Mouse (Mus musculus): ENCODE results near the gene Cdh22. TPM values are rescaled to one million over a fixed set of nuclear protein-coding genes. Genes with fewer than 3 reads are reported as not detected.
A peak's percentile ranks its signal among the peaks of the same experiment; 100 is the strongest.

Cdh22 gene
- polyA plus RNA-seq, 1 experiment from 2014 or later, result 5.6 TPM

DNA sequence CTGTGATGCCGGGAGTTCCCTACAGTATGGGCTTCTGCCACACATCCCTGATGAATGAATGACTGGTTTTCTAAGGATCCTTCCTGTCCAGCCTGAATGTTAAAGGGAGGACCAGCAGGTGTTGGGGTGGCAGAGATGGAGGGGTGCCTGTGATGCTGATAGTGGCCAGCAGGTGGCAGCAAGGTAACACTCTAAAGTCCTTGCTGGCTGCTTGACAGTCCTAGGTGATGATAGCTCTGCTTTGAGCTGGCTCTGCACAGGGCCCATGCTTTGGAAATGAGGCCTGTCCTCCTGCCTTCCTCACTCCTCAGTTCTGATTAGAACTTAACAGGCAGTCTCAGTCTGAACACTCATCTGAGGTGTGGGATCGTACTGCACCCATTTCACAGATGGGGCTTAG, 159.7 kb downstream of the Cdh22 start:
- no peak overlapping the region for H3K4me2 ChIP-seq (ENCODE audit: low read length)
- H3K27ac ChIP-seq (ENCODE audit: low read length), result no peak overlapping the region
- no peak overlapping the region for H3K9ac ChIP-seq (replicated peaks; ENCODE audit: low read depth, low read length)
- peak; percentile 49; the same call in 1 of the 2 replicates for ATAC-seq
- no peaks in the 10 kb centered on the region for H3K36me3 ChIP-seq (ENCODE audit: control insufficient read depth, insufficient read depth)
- H3K9me3 ChIP-seq (ENCODE audit: control insufficient read depth, low read length), result no peaks in the 10 kb centered on the region
- H3K27me3 ChIP-seq (replicated peaks; ENCODE audit: control insufficient read depth, insufficient read depth, low read length), result peaks cover 5% of the 10 kb centered on the region; the same call in 1 of the 2 replicates
- no peak overlapping the region for H3K4me3 ChIP-seq (replicated peaks; ENCODE audit: low read length)
- peaks cover 65% of the 10 kb centered on the region for H3K4me1 ChIP-seq (replicated peaks; ENCODE audit: control insufficient read depth, insufficient read depth, low read length)
- 37% methylated on average over 2 of the region's 2 CpGs for WGBS

GRCm38 (mm10) chr2:165074081-165074884, 160.4 kb downstream of the Cdh22 start:
- no peaks in the 10 kb centered on the region for H3K9me3 ChIP-seq (ENCODE audit: control insufficient read depth, low read length)
- H3K9ac ChIP-seq (replicated peaks; ENCODE audit: low read depth, low read length), result no peak overlapping the region
- ATAC-seq, result no peak
- no peaks in the 10 kb centered on the region for H3K36me3 ChIP-seq (ENCODE audit: control insufficient read depth, insufficient read depth)
- no peak overlapping the region for H3K27ac ChIP-seq (ENCODE audit: low read length)
- peaks cover 3% of the 10 kb centered on the region; the same call in 1 of the 2 replicates for H3K27me3 ChIP-seq (replicated peaks; ENCODE audit: control insufficient read depth, insufficient read depth, low read length)
- no peak overlapping the region for H3K4me2 ChIP-seq (ENCODE audit: low read length)
- peaks cover 68% of the 10 kb centered on the region for H3K4me1 ChIP-seq (replicated peaks; ENCODE audit: control insufficient read depth, insufficient read depth, low read length)
- no peak overlapping the region for H3K4me3 ChIP-seq (replicated peaks; ENCODE audit: low read length)
- 41% methylated on average over 11 of the region's 11 CpGs for WGBS

DNA sequence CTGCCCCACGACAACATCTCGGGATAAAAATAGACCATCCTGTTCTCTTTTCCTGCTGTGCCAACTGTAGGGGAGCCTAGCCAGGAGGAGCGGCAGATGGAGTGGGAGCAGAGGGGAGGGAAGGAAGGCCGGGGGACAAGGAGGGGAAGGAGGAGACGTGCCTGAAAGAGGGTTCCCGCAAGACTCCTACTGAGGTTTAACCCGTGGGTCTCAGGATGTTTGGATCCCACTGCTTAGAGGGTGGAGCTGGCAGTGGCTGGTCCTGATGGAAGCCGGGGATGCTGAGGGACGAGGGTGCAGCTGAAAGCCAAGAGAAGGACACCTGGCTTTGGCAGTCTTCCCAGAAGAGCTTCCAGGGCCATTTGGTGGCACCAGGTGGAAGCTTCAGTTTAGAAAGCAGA, 161.3 kb downstream of the Cdh22 start:
- H3K27ac ChIP-seq (ENCODE audit: low read length), result no peak overlapping the region
- H3K9ac ChIP-seq (replicated peaks; ENCODE audit: low read depth, low read length), result no peak overlapping the region
- H3K27me3 ChIP-seq (replicated peaks; ENCODE audit: control insufficient read depth, insufficient read depth, low read length), result no peaks in the 10 kb centered on the region
- no peak overlapping the region for H3K4me3 ChIP-seq (replicated peaks; ENCODE audit: low read length)
- no peaks in the 10 kb centered on the region for H3K36me3 ChIP-seq (ENCODE audit: control insufficient read depth, insufficient read depth)
- H3K9me3 ChIP-seq (ENCODE audit: control insufficient read depth, low read length), result no peaks in the 10 kb centered on the region
- ATAC-seq, result peak; percentile 19; the same call in 1 of the 2 replicates
- WGBS, result 12% methylated on average over 9 of the region's 9 CpGs
- H3K4me2 ChIP-seq (ENCODE audit: low read length), result peak overlapping the region; percentile 28; the same call in 1 of the 2 replicates
- peaks cover 66% of the 10 kb centered on the region for H3K4me1 ChIP-seq (replicated peaks; ENCODE audit: control insufficient read depth, insufficient read depth, low read length)

DNA sequence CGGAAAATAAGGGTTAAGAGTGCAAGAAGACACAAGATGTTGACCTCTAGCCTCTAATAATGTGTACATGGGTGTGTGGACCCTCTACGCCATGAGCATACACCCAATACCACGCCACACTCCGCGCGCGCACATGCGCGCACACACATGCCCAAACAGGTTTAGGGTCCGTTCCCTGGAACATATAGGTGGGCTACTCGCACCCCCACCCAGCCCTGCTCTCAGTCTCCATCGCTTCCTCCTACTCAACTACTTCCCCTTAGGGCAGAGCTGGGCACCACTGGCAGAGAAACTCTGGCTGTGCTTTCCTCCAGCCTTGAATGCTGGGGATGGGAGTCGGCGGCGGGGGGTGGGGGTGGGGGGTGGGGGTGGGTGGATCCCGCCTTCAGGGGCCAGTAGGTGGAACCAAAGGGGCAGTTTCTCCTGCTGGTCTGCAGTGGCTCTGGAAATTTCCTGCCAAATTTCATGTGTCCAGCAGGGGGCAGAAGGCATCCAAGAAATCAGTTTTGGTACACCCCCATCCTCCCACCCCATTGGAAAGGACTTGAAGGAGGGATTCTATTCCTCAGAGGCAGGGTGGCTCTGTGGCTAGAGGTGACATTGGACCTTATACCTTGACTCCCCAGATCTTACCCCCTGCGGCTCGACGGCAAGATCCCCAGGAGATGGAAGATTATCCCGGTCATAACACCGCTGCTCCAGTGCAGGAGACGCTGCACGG, 164.4 kb downstream of the Cdh22 start:
- Histone ChIP-seq H3K27ac (ENCODE audit: low read length) (no peak overlapping the region), H3K36me3 (ENCODE audit: control insufficient read depth, insufficient read depth) (no peaks in the 10 kb centered on the region), H3K27me3 (replicated peaks; ENCODE audit: control insufficient read depth, insufficient read depth, low read length) (no peaks in the 10 kb centered on the region), H3K4me2 (ENCODE audit: low read length) (peak overlapping the region; percentile 21), H3K9me3 (ENCODE audit: control insufficient read depth, low read length) (no peaks in the 10 kb centered on the region), H3K9ac (replicated peaks; ENCODE audit: low read depth, low read length) (peak overlapping the region; percentile 8; the same call in 1 of the 2 replicates), H3K4me3 (replicated peaks; ENCODE audit: low read length) (no peak overlapping the region), H3K4me1 (replicated peaks; ENCODE audit: control insufficient read depth, insufficient read depth, low read length) (peaks cover 39% of the 10 kb centered on the region)
- 19% methylated on average over 20 of the region's 23 CpGs for WGBS
- ATAC-seq, result no peak

GRCm38 (mm10) chr2:165068806-165069205, 165.8 kb downstream of the Cdh22 start:
- Histone ChIP-seq H3K27me3 (replicated peaks; ENCODE audit: control insufficient read depth, insufficient read depth, low read length) (no peaks in the 10 kb centered on the region), H3K36me3 (ENCODE audit: control insufficient read depth, insufficient read depth) (no peaks in the 10 kb centered on the region), H3K9ac (replicated peaks; ENCODE audit: low read depth, low read length) (no peak overlapping the region), H3K4me1 (replicated peaks; ENCODE audit: control insufficient read depth, insufficient read depth, low read length) (peaks cover 29% of the 10 kb centered on the region), H3K27ac (ENCODE audit: low read length) (no peak overlapping the region), H3K9me3 (ENCODE audit: control insufficient read depth, low read length) (no peaks in the 10 kb centered on the region), H3K4me3 (replicated peaks; ENCODE audit: low read length) (no peak overlapping the region), H3K4me2 (ENCODE audit: low read length) (no peak overlapping the region)
- peak; percentile 41; the same call in 1 of the 2 replicates for ATAC-seq
- 48% methylated on average over 2 of the region's 2 CpGs for WGBS

GRCm38 (mm10) chr2:165064489-165064888, 170.2 kb downstream of the Cdh22 start:
- Histone ChIP-seq H3K9ac (replicated peaks; ENCODE audit: low read depth, low read length) (no peak overlapping the region), H3K4me1 (replicated peaks; ENCODE audit: control insufficient read depth, insufficient read depth, low read length) (peaks cover 9% of the 10 kb centered on the region), H3K9me3 (ENCODE audit: control insufficient read depth, low read length) (no peaks in the 10 kb centered on the region), H3K4me2 (ENCODE audit: low read length) (no peak overlapping the region), H3K27me3 (replicated peaks; ENCODE audit: control insufficient read depth, insufficient read depth, low read length) (no peaks in the 10 kb centered on the region), H3K27ac (ENCODE audit: low read length) (no peak overlapping the region), H3K36me3 (ENCODE audit: control insufficient read depth, insufficient read depth) (no peaks in the 10 kb centered on the region), H3K4me3 (replicated peaks; ENCODE audit: low read length) (no peak overlapping the region)
- ATAC-seq, result no peak; the same call in 1 of the 2 replicates
- WGBS, result 41% methylated on average over 7 of the region's 7 CpGs

GRCm38 (mm10) chr2:165061638-165062433, 172.8 kb downstream of the Cdh22 start:
- H3K4me3 ChIP-seq (replicated peaks; ENCODE audit: low read length), result no peak overlapping the region
- no peak overlapping the region for H3K4me2 ChIP-seq (ENCODE audit: low read length)
- H3K4me1 ChIP-seq (replicated peaks; ENCODE audit: control insufficient read depth, insufficient read depth, low read length), result peaks cover 3% of the 10 kb centered on the region; the same call in 1 of the 2 replicates
- H3K27me3 ChIP-seq (replicated peaks; ENCODE audit: control insufficient read depth, insufficient read depth, low read length), result no peaks in the 10 kb centered on the region
- H3K27ac ChIP-seq (ENCODE audit: low read length), result no peak overlapping the region
- H3K9ac ChIP-seq (replicated peaks; ENCODE audit: low read depth, low read length), result no peak overlapping the region
- no peaks in the 10 kb centered on the region for H3K36me3 ChIP-seq (ENCODE audit: control insufficient read depth, insufficient read depth)
- H3K9me3 ChIP-seq (ENCODE audit: control insufficient read depth, low read length), result no peaks in the 10 kb centered on the region
- no peak for ATAC-seq
- 88% methylated on average over 16 of the region's 16 CpGs for WGBS
